15 mouse cellular contexts compared by ENCODE assay signal in genomic region chr13:45491991-45492732, GRCm38 (mm10). TPM values are rescaled to one million over a fixed set of nuclear protein-coding genes. Genes with fewer than 3 reads are reported as not detected.
DNase-seq lines count a peak whose midpoint lies in the region; ATAC-seq and TF ChIP-seq lines count a peak whose summit lies in the region.
"Had no signal": no experiment of that assay in that cellular context is flagged by ENCODE, and none has a peak within 500 bp of the region (broad histone marks: within the 10 kb centered on the region; RNA-seq: fewer than 3 reads in every experiment).

No protein-coding gene starts in this region.

- no peaks in the 10 kb centered on the region for H3K27me3 ChIP-seq in lung, postnatal 0 days (replicated peaks; ENCODE audit: insufficient read depth, low read length)
- H3K27me3 ChIP-seq in stomach, postnatal 0 days (ENCODE audit: control insufficient read depth, insufficient read depth, low read length) = no peaks in the 10 kb centered on the region
- H3K27me3 ChIP-seq: embryonic facial prominence, embryonic 12.5 days; forebrain, embryonic 12.5 days; megakaryocyte, embryonic 14.5 days had no signal

- no peak for DNase-seq in gastrocnemius, adult 2 months
- DNase-seq in gastrocnemius, adult 18-20 months (ENCODE audit: low spot score) = no peak
- peak; percentile 25 for DNase-seq in lung, postnatal 0 days (ENCODE audit: low spot score)
- DNase-seq in lung, postnatal 14 days = no peak
- DNase-seq in c-Kit-positive CD71-positive TER-119-positive erythroid progenitor cells, embryonic 14.5 days (ENCODE audit: low spot score) = peak; percentile 57
- no peak for DNase-seq in stomach, postnatal 0 days (ENCODE audit: low spot score)
- no peak for DNase-seq in layer of hippocampus, postnatal 10 days (ENCODE audit: low spot score in 2 of 2)
- DNase-seq: cerebellum, adult 9-10 months; gastrocnemius, postnatal 25 days; kidney, adult 8-10 months had no signal

- intact Hi-C loops in gastrocnemius, adult 2 months (cut with DNase I) = no loop called here

- TF ChIP-seq CTCF in gastrocnemius, adult 2 months (IDR thresholded peaks at IDR 0.05) = peak; percentile 28; the same call in 1 of the 2 replicates
- TF ChIP-seq CTCF in lung, postnatal 0 days (IDR thresholded peaks at IDR 0.05) = peak; percentile 36
- TF ChIP-seq CTCF in stomach, postnatal 0 days (IDR thresholded peaks at IDR 0.05; ENCODE audit: low read depth) = peak; percentile 20

- TF ChIP-seq EP300 in lung, postnatal 0 days (IDR thresholded peaks at IDR 0.05) = no peak
- no peak for TF ChIP-seq EP300 in stomach, postnatal 0 days (optimal IDR thresholded peaks at IDR 0.05)

- H3K36me3 ChIP-seq in lung, postnatal 0 days (ENCODE audit: insufficient read depth, low read length) = no peaks in the 10 kb centered on the region
- H3K36me3 ChIP-seq in stomach, postnatal 0 days (ENCODE audit: control insufficient read depth, insufficient read depth, low read length) = no peaks in the 10 kb centered on the region
- H3K36me3 ChIP-seq: embryonic facial prominence, embryonic 12.5 days; forebrain, embryonic 12.5 days; hindbrain, embryonic 10.5 days had no signal

- no peaks in the 10 kb centered on the region for H3K9me3 ChIP-seq in lung, postnatal 0 days (ENCODE audit: low read length)
- H3K9me3 ChIP-seq in stomach, postnatal 0 days (ENCODE audit: control insufficient read depth, low read length) = no peaks in the 10 kb centered on the region
- H3K9me3 ChIP-seq: embryonic facial prominence, embryonic 12.5 days; forebrain, embryonic 12.5 days; hindbrain, embryonic 10.5 days had no signal

- H3K9ac ChIP-seq in lung, postnatal 0 days (replicated peaks; ENCODE audit: low read depth) = no peak overlapping the region
- H3K9ac ChIP-seq in stomach, postnatal 0 days (ENCODE audit: low read length) = no peak overlapping the region
- H3K9ac ChIP-seq: embryonic facial prominence, embryonic 12.5 days; forebrain, embryonic 12.5 days had no signal

- H3K4me2 ChIP-seq in lung, postnatal 0 days (replicated peaks; ENCODE audit: low read depth, low read length) = no peak overlapping the region
- no peak overlapping the region for H3K4me2 ChIP-seq in stomach, postnatal 0 days (replicated peaks; ENCODE audit: low read depth)
- H3K4me2 ChIP-seq: embryonic facial prominence, embryonic 12.5 days; forebrain, embryonic 12.5 days had no signal

- WGBS in lung, postnatal 0 days = 73% methylated on average over 7 of the region's 8 CpGs
- WGBS in stomach, postnatal 0 days = 80% methylated on average over 8 of the region's 8 CpGs

- no peaks in the 10 kb centered on the region for H3K4me1 ChIP-seq in lung, postnatal 0 days (ENCODE audit: insufficient read depth, low read depth, low read length)
- no peaks in the 10 kb centered on the region for H3K4me1 ChIP-seq in stomach, postnatal 0 days (replicated peaks; ENCODE audit: control insufficient read depth, insufficient read depth)
- H3K4me1 ChIP-seq: embryonic facial prominence, embryonic 12.5 days had no signal

- H3K27ac ChIP-seq in gastrocnemius, adult 2 months = no peak overlapping the region
- no peak overlapping the region for H3K27ac ChIP-seq in lung, postnatal 0 days (ENCODE audit: low read length)
- no peak overlapping the region for H3K27ac ChIP-seq in stomach, postnatal 0 days (replicated peaks)
- H3K27ac ChIP-seq: embryonic facial prominence, embryonic 12.5 days; forebrain, embryonic 12.5 days; hindbrain, embryonic 10.5 days had no signal

- no peak overlapping the region for H3K4me3 ChIP-seq in gastrocnemius, adult 2 months
- no peak overlapping the region for H3K4me3 ChIP-seq in lung, postnatal 0 days (ENCODE audit: low read depth, low read length)
- H3K4me3 ChIP-seq in stomach, postnatal 0 days (ENCODE audit: low read depth, low read length) = no peak overlapping the region
- H3K4me3 ChIP-seq: embryonic facial prominence, embryonic 12.5 days; forebrain, embryonic 12.5 days; hindbrain, embryonic 10.5 days; megakaryocyte, embryonic 14.5 days had no signal

- ATAC-seq in lung, postnatal 0 days = no peak
- ATAC-seq in stomach, postnatal 0 days (ENCODE audit: low FRiP score, low TSS enrichment) = no peak
- ATAC-seq in inflammation-experienced regulatory T-cells, adult 6 months = no peak

RNA-seq across cellular contexts. Expression of gene Gmpr, which starts 15.1 kb away (rescaled TPM):
- 100 to 1,000 TPM; 152 to 185 TPM for total RNA-seq in gastrocnemius, adult 2 months (2021)
- 100 to 1,000 TPM; 180 to 190 TPM for total RNA-seq in gastrocnemius, adult 18-20 months (2021)
- polyA plus RNA-seq in lung, postnatal 0 days (2015; fragmentation: Nextera tagmentation; extraction: Ambion mirVana) = 23.8 and 26.0 TPM in 2 replicates
- 38.7 and 40.3 TPM in 2 replicates for polyA plus RNA-seq in stomach, postnatal 0 days (2015; fragmentation: Nextera tagmentation; extraction: Ambion mirVana)
- under 1 TPM in 1 of 3 experiments, not detected in 2; 0.52 TPM for polyA plus RNA-seq in inflammation-experienced regulatory T-cells, adult 6 months (2017; shearing (Covaris generic))
- 10 to 100 TPM; 56.0 to 58.2 TPM for total RNA-seq in layer of hippocampus, postnatal 10 days (2021)

Comparison
In these comparisons a context has a peak if more than half of its experiments do, and no peak if none do; other contexts are left out.
1. DNase-seq: peak in lung, postnatal 0 days (single experiment) and c-Kit-positive CD71-positive TER-119-positive erythroid progenitor cells, embryonic 14.5 days (single experiment); none in gastrocnemius, adult 2 months (single experiment), gastrocnemius, adult 18-20 months (single experiment), lung, postnatal 14 days (single experiment), stomach, postnatal 0 days (single experiment) and layer of hippocampus, postnatal 10 days (0 of 2).
2. Peak in every context shown above with its lines, with median percentiles within 50 percentile points of each other: CTCF ChIP-seq.